Mouse (Mus musculus): ENCODE results near the gene Map2k5.

GRCm38 (mm10) chr9:63246568-63247169, 131.0 kb downstream of the Map2k5 start:
- TF ChIP-seq CTCF (IDR thresholded peaks at IDR 0.05; ENCODE audit: extremely low read depth, insufficient read depth, insufficient read length, insufficient replicate concordance) = no peak
- no peak for TF ChIP-seq POLR2A (IDR thresholded peaks at IDR 0.05; ENCODE audit: low read depth, low read length)
